Mouse (Mus musculus) v-Abl transformed pro-B cells (cell line): ENCODE results near the gene Rnf128.
"Not testable (repeated sequence)": the region's sequence is repeated elsewhere in the genome, so short reads cannot be mapped to it uniquely, and the experiment has no call there.

ENCODE experiments used
- in situ Hi-C, 2 experiments: fragments of 400-800 bp; cut with MboI; formaldehyde crosslinking; loops; one replicate each; pipeline ENCODE4 v1.15.1; 2025; ENCODE audit not compliant: unreplicated experiment in 2 of 2

The Rnf128 gene

DNA sequence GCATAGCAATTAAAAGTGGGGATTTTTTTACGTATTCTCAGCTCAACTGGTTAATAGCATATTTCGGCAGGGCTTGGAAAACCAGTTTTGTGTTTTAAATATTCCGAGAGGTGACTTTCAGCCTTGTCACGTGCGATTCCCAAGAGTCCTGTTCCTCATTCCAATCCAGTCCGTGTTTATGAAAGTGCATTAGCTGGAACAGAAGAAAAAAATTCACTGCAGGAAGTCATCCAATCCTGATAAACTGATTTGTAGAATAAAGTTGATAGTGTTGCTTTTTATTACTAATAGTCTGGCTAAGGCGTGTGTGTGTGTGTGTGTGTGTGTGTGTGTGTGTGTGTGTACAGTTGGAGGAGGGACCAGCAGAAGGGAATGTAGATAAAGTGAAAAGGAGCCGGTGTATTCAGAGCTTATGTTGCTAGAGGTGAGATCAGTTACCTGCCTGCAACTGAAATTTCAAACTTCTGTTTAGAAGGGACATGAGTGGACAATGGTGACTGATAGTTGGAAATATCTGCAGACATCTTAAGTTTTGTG is at the start of gene Rnf128:
Gene Rnf128, plus strand, starts transcription at position 392 of the 537 bp plus-strand sequence.
- in situ Hi-C loops, result no loop called here

DNA sequence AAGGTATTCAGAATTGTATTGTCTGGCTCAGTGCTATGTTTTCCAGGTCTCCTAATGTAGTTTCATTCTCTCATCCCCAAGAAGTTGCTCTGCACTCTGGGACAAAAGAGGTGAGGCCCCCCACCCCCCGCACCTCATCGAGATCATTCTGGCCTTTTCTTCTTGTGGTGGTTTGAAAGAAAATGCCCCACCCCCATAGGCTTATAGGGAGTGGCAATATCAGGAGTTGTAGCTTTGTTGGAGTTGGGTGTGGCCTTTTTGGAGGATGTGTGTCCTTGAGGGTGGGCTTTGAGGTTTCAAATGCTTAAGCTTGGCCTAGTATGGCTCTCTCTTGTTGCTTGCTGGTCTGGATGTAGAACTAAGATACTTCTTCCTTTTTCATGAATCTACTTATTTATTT is 47.0 kb upstream of the Rnf128 start:
- in situ Hi-C loops, result no loop called here

DNA sequence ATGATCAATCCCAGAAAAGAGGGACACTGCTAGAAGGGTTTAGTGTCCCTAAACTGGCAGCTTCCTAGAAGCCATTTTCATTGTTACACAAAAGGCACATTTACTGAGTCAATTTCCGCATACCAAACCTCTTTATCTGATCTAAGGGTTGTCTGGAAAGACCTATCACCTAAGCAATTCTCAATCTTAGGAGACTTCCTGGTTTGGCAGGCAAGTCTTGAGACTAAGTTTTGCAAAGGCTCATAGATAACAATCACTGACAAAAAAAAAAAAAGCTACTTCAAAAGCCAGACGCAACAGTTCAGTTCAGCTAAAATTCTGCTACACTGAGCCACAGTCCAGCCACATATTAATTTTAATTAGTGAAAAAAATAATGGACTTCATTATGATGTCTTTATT is 43.9 kb upstream of the Rnf128 start:
- in situ Hi-C loops, result no loop called here

GRCm38 (mm10) chrX:139524303-139525091 is 38.6 kb upstream of the Rnf128 start:
- in situ Hi-C loops, result no loop called here

GRCm38 (mm10) chrX:139525724-139526123 is 37.4 kb upstream of the Rnf128 start:
- in situ Hi-C loops, result no loop called here

DNA sequence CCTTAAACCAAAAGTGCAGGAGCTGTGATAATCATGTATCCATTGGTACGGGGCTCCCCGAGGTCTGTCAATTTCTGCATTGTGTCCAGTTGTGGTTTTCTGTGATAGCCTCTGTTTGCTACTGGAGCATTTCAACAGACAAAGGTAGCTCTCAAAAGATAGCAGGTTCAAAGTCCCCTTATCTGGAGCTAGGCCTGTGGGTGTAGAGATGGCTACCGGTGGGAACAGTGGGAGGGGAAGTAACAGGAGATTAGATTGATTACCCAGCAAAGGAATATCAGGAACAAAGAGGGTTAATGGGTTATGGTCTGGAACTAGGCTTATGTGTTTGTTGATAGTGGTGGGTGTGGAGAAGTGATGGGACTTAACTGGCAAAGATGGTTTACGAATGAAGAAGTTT is 36.1 kb upstream of the Rnf128 start:
- in situ Hi-C loops, result no loop called here

- in situ Hi-C loops, result no loop called here
Measured at GRCm38 (mm10) chrX:139529678-139530077, 33.4 kb upstream of the Rnf128 start.

DNA sequence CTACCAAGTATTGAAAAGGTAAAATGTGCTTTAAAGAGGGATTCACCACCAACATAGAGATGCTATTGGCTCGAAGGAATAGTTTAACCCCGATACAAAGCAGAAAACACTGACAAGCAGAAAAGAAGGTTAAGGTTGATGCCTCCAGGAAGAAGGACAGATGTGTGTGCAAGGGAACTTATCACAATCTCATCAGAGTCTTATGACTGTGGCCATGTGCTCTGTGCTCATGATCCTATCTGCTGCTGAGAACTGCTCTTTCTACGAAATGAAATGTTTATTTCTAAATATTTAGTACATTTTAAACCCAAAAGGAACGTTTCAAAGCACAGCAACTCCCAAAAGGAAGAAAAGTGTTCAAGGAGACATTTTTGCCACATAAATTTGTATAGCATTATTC is 30.8 kb upstream of the Rnf128 start:
- in situ Hi-C loops, result no loop called here

- in situ Hi-C loops, result no loop called here
Measured at GRCm38 (mm10) chrX:139537641-139538397, 25.3 kb upstream of the Rnf128 start.

- in situ Hi-C loops, result no loop called here
Measured at GRCm38 (mm10) chrX:139543726-139544125, 19.4 kb upstream of the Rnf128 start.

GRCm38 (mm10) chrX:139550456-139550855 is 12.7 kb upstream of the Rnf128 start:
- in situ Hi-C loops, result no loop called here

- in situ Hi-C loops, result no loop called here
Measured at GRCm38 (mm10) chrX:139552090-139552489, 11.0 kb upstream of the Rnf128 start.

GRCm38 (mm10) chrX:139562255-139562924 is 726 bp upstream of the Rnf128 start:
- in situ Hi-C loops, result no loop called here

- in situ Hi-C loops, result no loop called here
Measured at GRCm38 (mm10) chrX:139570054-139570453, 6.9 kb downstream of the Rnf128 start.

- in situ Hi-C loops, result no loop called here
Measured at GRCm38 (mm10) chrX:139578649-139579278, 15.6 kb downstream of the Rnf128 start.

DNA sequence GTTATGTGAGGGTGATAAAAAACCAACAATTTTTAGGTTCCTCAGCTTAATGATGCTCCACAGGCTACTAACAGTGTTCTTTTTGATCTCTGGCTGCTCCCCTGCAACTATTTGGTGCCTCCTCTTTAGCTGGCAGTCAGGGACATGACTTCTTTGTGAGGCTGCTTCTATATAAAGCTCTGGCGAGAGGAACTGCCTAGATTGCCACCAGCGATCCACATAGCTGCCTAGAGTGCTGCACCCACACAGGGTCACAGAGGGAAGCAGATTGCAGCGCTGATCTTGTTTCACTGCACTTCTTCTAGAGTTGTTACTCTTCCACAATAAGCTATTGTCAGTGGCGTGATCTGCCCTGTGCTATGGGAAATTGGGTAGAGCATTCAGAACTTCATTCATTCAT is 20.5 kb downstream of the Rnf128 start:
- in situ Hi-C loops, result no loop called here

DNA sequence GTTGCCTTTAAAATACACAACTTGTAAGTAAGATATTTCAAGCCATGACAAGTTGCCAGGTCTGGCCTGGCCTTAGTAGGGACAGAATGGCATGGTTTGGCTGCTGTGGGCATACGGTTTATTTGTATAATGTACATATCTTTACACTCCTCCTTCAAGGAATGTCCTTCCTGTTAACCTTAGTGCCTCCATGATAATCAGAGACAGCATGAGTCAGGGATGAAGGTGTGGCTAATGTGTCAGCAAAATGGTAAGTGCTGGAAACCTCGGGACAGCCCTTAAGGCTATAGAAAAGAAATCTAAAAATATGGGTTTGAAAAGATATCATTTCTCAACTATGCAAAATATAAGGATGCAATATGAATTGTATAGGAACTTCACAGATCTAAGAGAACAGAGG is 23.6 kb downstream of the Rnf128 start:
- in situ Hi-C loops, result not testable (repeated sequence)

- in situ Hi-C loops, result no loop called here
Measured at GRCm38 (mm10) chrX:139596404-139596803, 33.3 kb downstream of the Rnf128 start.

- in situ Hi-C loops, result no loop called here
Measured at GRCm38 (mm10) chrX:139610033-139610764, 47.1 kb downstream of the Rnf128 start.

- in situ Hi-C loops, result no loop called here
Measured at GRCm38 (mm10) chrX:139610765-139611300, 47.7 kb downstream of the Rnf128 start.
